10 mouse cellular contexts compared by ENCODE assay signal in the genomic region with DNA sequence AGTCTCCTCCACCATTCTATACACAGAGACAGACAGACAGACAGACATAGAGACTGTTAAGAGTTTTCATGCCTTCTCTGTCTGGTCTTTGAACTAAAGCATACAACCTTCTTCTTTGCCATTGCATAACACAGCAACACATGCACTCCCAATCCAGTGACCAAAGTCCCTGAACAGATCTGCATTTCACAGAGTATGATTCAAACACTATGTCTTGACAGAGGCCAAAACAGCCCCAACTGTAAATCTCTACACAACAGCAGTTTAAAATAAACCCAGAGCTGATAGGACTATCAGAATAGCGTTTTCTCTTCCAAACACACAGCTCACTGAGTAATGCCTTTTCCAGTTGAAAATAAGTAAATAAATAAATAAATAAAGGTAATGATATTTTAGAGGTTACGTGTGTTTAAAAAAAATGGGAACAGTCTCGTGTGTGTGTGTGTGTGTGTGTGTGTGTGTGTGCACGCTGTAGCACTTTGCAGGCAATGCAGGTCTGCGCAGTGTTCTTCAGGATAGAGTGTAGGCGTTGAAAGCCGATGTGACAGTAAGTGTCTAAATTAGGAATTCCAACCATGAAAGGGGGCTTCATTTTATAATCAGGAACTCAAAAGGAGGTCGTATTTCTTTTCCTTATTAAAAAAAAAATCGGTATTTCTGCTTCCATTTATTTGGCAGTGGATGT. TPM values are rescaled to one million over a fixed set of nuclear protein-coding genes. Genes with fewer than 3 reads are reported as not detected.
DNase-seq lines count a peak whose midpoint lies in the region; ATAC-seq lines count a peak whose summit lies in the region.
"Had no signal": no experiment of that assay in that cellular context is flagged by ENCODE, and none has a peak within 500 bp of the region (broad histone marks: within the 10 kb centered on the region; RNA-seq: fewer than 3 reads in every experiment).

No protein-coding gene starts in this region.

- no peak overlapping the region for H3K9ac ChIP-seq in neural tube, embryonic 11.5 days (ENCODE audit: low read length)
- peak overlapping the region; percentile 85 for H3K9ac ChIP-seq in forebrain, embryonic 16.5 days (replicated peaks; ENCODE audit: low read depth, low read length)
- H3K9ac ChIP-seq in midbrain, embryonic 14.5 days (replicated peaks; ENCODE audit: low read length), result peak overlapping the region; percentile 74

- WGBS in neural tube, embryonic 11.5 days, result 66% methylated on average over 9 of the region's 9 CpGs
- WGBS in forebrain, embryonic 16.5 days, result 34% methylated on average over 9 of the region's 9 CpGs
- WGBS in midbrain, embryonic 14.5 days, result 18% methylated on average over 9 of the region's 9 CpGs

- intact Hi-C loops in heart, postnatal 14 days (cut with DNase I), result no loop called here

- H3K4me2 ChIP-seq in neural tube, embryonic 11.5 days (ENCODE audit: low read depth), result peak overlapping the region; percentile 58
- peak overlapping the region; percentile 60 for H3K4me2 ChIP-seq in forebrain, embryonic 16.5 days (ENCODE audit: low read length)
- peak overlapping the region; percentile 68 for H3K4me2 ChIP-seq in midbrain, embryonic 14.5 days (ENCODE audit: low read length)

- ATAC-seq in neural tube, embryonic 11.5 days (ENCODE audit: insufficient read depth, low FRiP score, low TSS enrichment), result no peak
- no peak for ATAC-seq in forebrain, embryonic 16.5 days
- ATAC-seq in midbrain, embryonic 14.5 days (ENCODE audit: low FRiP score, low TSS enrichment), result no peak

- no peaks in the 10 kb centered on the region for H3K9me3 ChIP-seq in neural tube, embryonic 11.5 days (ENCODE audit: control insufficient read depth, low read length)
- H3K9me3 ChIP-seq in forebrain, embryonic 16.5 days (ENCODE audit: control insufficient read depth, low read length), result no peaks in the 10 kb centered on the region
- H3K9me3 ChIP-seq in midbrain, embryonic 14.5 days (ENCODE audit: control insufficient read depth, low read length), result no peaks in the 10 kb centered on the region
- H3K9me3 ChIP-seq: megakaryocyte, embryonic 14.5 days had no signal

- H3K4me3 ChIP-seq in neural tube, embryonic 11.5 days (ENCODE audit: low read depth, low read length), result peak overlapping the region; percentile 45
- H3K4me3 ChIP-seq in forebrain, embryonic 16.5 days (replicated peaks; ENCODE audit: low read length), result peak overlapping the region; percentile 80
- peak overlapping the region; percentile 59 for H3K4me3 ChIP-seq in midbrain, embryonic 14.5 days (replicated peaks; ENCODE audit: low read depth, low read length)
- H3K4me3 ChIP-seq: megakaryocyte, embryonic 14.5 days had no signal

- H3K27me3 ChIP-seq in neural tube, embryonic 11.5 days (ENCODE audit: control insufficient read depth, insufficient read depth, low read length), result no peaks in the 10 kb centered on the region
- no peaks in the 10 kb centered on the region for H3K27me3 ChIP-seq in forebrain, embryonic 16.5 days (replicated peaks; ENCODE audit: control insufficient read depth, insufficient read depth, low read length)
- no peaks in the 10 kb centered on the region for H3K27me3 ChIP-seq in midbrain, embryonic 14.5 days (ENCODE audit: control insufficient read depth, insufficient read depth, low read length)

- no peak for DNase-seq in neural tube, embryonic 11.5 days (ENCODE audit: low spot score)
- DNase-seq in neural tube, embryonic 10.5 days (ENCODE audit: extremely low spot score, low spot score), result no peak
- peak; percentile 57 for DNase-seq in midbrain, embryonic 14.5 days
- no peak for DNase-seq in spleen, adult 18-20 months
- DNase-seq in heart, postnatal 14 days, result no peak
- DNase-seq in thymus, postnatal 10 days (ENCODE audit: low spot score in 2 of 2), result no peak
- DNase-seq in thymus, postnatal 0 days (ENCODE audit: low spot score), result no peak
- DNase-seq: heart, postnatal 10 days had no signal

- peaks cover 6% of the 10 kb centered on the region for H3K4me1 ChIP-seq in neural tube, embryonic 11.5 days (ENCODE audit: control insufficient read depth, insufficient read depth, low read length)
- peaks cover 27% of the 10 kb centered on the region for H3K4me1 ChIP-seq in forebrain, embryonic 16.5 days (replicated peaks; ENCODE audit: control insufficient read depth, insufficient read depth, low read length)
- peaks cover 37% of the 10 kb centered on the region for H3K4me1 ChIP-seq in midbrain, embryonic 14.5 days (ENCODE audit: control insufficient read depth, insufficient read depth, low read length)

- H3K36me3 ChIP-seq in neural tube, embryonic 11.5 days (ENCODE audit: control insufficient read depth, insufficient read depth, low read length), result no peaks in the 10 kb centered on the region
- H3K36me3 ChIP-seq in forebrain, embryonic 16.5 days (ENCODE audit: control insufficient read depth, insufficient read depth), result no peaks in the 10 kb centered on the region
- H3K36me3 ChIP-seq in midbrain, embryonic 14.5 days (ENCODE audit: control insufficient read depth, insufficient read depth, low read length), result no peaks in the 10 kb centered on the region

- no peak overlapping the region for H3K27ac ChIP-seq in neural tube, embryonic 11.5 days (ENCODE audit: low read depth, low read length)
- H3K27ac ChIP-seq in forebrain, embryonic 16.5 days (ENCODE audit: low read length), result no peak overlapping the region
- H3K27ac ChIP-seq in midbrain, embryonic 14.5 days (replicated peaks; ENCODE audit: low read depth, low read length), result no peak overlapping the region

RNA-seq across cellular contexts. Expression of gene Adgrb3, which starts 1.3 kb away (rescaled TPM):
- polyA plus RNA-seq in neural tube, embryonic 11.5 days (2014; fragmentation: Nextera tagmentation; extraction: Ambion mirVana), result 10.0 and 12.1 TPM in 2 replicates
- 49.3 and 61.3 TPM in 2 replicates for polyA plus RNA-seq in forebrain, embryonic 16.5 days (2015; fragmentation: Nextera tagmentation; extraction: Ambion mirVana)
- polyA plus RNA-seq in midbrain, embryonic 14.5 days (2014; fragmentation: Nextera tagmentation; extraction: Ambion mirVana), result 55.0 and 67.6 TPM in 2 replicates
- total RNA-seq in heart, postnatal 14 days (2021), result under 1 TPM in 1 of 2 experiments, not detected in 1; 0.07 TPM
- 0.10 TPM in 1 of 2 replicates, not detected in the other for polyA plus RNA-seq in thymus, postnatal 0 days (2015; fragmentation: Nextera tagmentation; extraction: Ambion mirVana)

Comparison
In these comparisons a context has a peak if more than half of its experiments do, and no peak if none do; other contexts are left out.
1. RNA of gene Adgrb3, which starts 1.3 kb away (polyA plus RNA-seq): 55.0 to 67.6 TPM in midbrain, embryonic 14.5 days, 49.3 to 61.3 TPM in forebrain, embryonic 16.5 days and 10.0 to 12.1 TPM in neural tube, embryonic 11.5 days; 0.10 TPM in thymus, postnatal 0 days; every median in the first group is over 10 times any median in the second.
2. Peak in every context shown above with its lines, with median percentiles within 50 percentile points of each other: H3K4me2 ChIP-seq and H3K4me3 ChIP-seq.